Mouse (Mus musculus): Measurements from ENCODE around the gene Gm44511. TPM values are rescaled to one million over a fixed set of nuclear protein-coding genes. Genes with fewer than 3 reads are reported as not detected.

Gm44511 gene
- polyA plus RNA-seq, 1 experiment: not detected

- H3K4me1 ChIP-seq (ENCODE audit: control insufficient read depth, insufficient read depth, low read length): no peaks in the 10 kb centered on the region
- no peak overlapping the region for H3K27ac ChIP-seq (ENCODE audit: insufficient read depth, low read length)
- H3K4me3 ChIP-seq (ENCODE audit: insufficient read depth, low read length): no peak overlapping the region
- TF ChIP-seq CTCF (IDR thresholded peaks at IDR 0.05; ENCODE audit: borderline replicate concordance, insufficient read depth, low read length): no peak
- no peak for TF ChIP-seq POLR2A (IDR thresholded peaks at IDR 0.05; ENCODE audit: low read depth, low read length)
Observed at GRCm38 (mm10) chr6:128850671-128851070, 24.6 kb upstream of the Gm44511 start.

DNA sequence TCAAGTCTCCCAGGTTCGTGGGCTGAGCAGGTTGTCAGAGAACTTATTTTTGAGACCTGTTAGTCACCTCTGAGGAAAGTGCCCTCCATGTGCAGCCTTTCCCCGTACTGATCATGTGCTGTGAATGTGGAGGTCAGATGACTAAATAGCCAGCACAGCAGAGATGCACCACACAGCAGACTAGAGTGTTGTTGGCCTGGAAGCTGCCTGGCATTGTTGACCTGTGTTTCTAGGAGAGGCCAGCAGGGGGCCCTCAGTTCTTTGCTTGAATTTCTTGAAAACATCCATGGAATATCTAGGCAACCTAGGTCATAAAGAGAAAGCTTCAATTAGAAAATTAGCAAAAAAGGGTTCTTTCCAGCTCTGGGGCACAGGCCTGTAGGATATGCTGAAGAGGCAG is 23.8 kb upstream of the Gm44511 start:
- no peak overlapping the region for H3K4me3 ChIP-seq (ENCODE audit: insufficient read depth, low read length)
- H3K27ac ChIP-seq (ENCODE audit: insufficient read depth, low read length): no peak overlapping the region
- TF ChIP-seq CTCF (IDR thresholded peaks at IDR 0.05; ENCODE audit: borderline replicate concordance, insufficient read depth, low read length) (peak; percentile 36; the same call in 1 of the 2 replicates), POLR2A (IDR thresholded peaks at IDR 0.05; ENCODE audit: low read depth, low read length) (no peak)
- no peaks in the 10 kb centered on the region for H3K4me1 ChIP-seq (ENCODE audit: control insufficient read depth, insufficient read depth, low read length)

- Histone ChIP-seq H3K4me3 (ENCODE audit: insufficient read depth, low read length) (no peak overlapping the region), H3K27ac (ENCODE audit: insufficient read depth, low read length) (no peak overlapping the region), H3K4me1 (ENCODE audit: control insufficient read depth, insufficient read depth, low read length) (no peaks in the 10 kb centered on the region)
- TF ChIP-seq CTCF (IDR thresholded peaks at IDR 0.05; ENCODE audit: borderline replicate concordance, insufficient read depth, low read length): no peak
Observed at GRCm38 (mm10) chr6:128847401-128847800, 21.3 kb upstream of the Gm44511 start.

- Histone ChIP-seq H3K27ac (ENCODE audit: insufficient read depth, low read length) (no peak overlapping the region), H3K4me3 (ENCODE audit: insufficient read depth, low read length) (no peak overlapping the region), H3K4me1 (ENCODE audit: control insufficient read depth, insufficient read depth, low read length) (no peaks in the 10 kb centered on the region)
- TF ChIP-seq CTCF (IDR thresholded peaks at IDR 0.05; ENCODE audit: borderline replicate concordance, insufficient read depth, low read length) (no peak), POLR2A (IDR thresholded peaks at IDR 0.05; ENCODE audit: low read depth, low read length) (no peak)
Observed at GRCm38 (mm10) chr6:128845998-128846542, 20.0 kb upstream of the Gm44511 start.

DNA sequence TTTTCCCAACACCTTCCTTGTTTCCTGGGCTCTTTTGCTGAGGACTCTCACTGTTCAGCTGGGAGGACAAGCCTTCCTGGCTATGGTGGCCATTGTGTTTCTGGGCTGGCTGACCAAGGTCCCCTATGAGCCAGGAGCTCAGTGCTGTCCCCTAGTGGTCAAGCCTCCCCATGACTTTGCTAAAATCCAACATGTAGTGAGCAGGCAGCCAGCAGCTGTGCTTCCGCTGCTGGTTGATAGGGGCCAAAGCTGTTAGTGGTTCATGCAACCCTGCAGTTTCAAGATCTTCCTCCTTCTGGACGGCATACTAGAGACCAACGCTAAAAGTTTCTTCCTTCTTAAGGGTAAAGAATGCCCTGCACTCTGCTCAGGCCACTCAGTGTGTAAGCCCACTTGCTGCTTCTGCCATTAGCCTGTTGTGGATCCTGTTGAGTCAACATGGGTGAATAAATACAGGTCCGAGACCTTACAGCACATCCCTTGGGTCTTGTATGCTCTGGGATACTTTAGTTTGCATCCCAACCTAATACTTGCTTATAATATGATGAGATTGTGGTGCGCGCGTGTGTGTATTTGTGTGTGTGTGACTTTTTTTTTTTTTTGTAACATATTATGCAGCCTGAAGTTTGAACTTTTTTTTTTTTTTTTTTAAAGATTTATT is 19.3 kb upstream of the Gm44511 start:
- no peak for TF ChIP-seq POLR2A (IDR thresholded peaks at IDR 0.05; ENCODE audit: low read depth, low read length)
- peak; percentile 72; the same call in 1 of the 2 replicates for TF ChIP-seq CTCF (IDR thresholded peaks at IDR 0.05; ENCODE audit: borderline replicate concordance, insufficient read depth, low read length)
- Histone ChIP-seq H3K27ac (ENCODE audit: insufficient read depth, low read length) (no peak overlapping the region), H3K4me3 (ENCODE audit: insufficient read depth, low read length) (no peak overlapping the region), H3K4me1 (ENCODE audit: control insufficient read depth, insufficient read depth, low read length) (no peaks in the 10 kb centered on the region)

GRCm38 (mm10) chr6:128844586-128845080 is 18.5 kb upstream of the Gm44511 start:
- TF ChIP-seq CTCF (IDR thresholded peaks at IDR 0.05; ENCODE audit: borderline replicate concordance, insufficient read depth, low read length) (no peak), POLR2A (IDR thresholded peaks at IDR 0.05; ENCODE audit: low read depth, low read length) (no peak)
- Histone ChIP-seq H3K4me1 (ENCODE audit: control insufficient read depth, insufficient read depth, low read length) (no peaks in the 10 kb centered on the region), H3K27ac (ENCODE audit: insufficient read depth, low read length) (no peak overlapping the region), H3K4me3 (ENCODE audit: insufficient read depth, low read length) (no peak overlapping the region)

- Histone ChIP-seq H3K27ac (ENCODE audit: insufficient read depth, low read length) (no peak overlapping the region), H3K4me1 (ENCODE audit: control insufficient read depth, insufficient read depth, low read length) (no peaks in the 10 kb centered on the region)
Observed at GRCm38 (mm10) chr6:128844131-128844530, 18.0 kb upstream of the Gm44511 start.

DNA sequence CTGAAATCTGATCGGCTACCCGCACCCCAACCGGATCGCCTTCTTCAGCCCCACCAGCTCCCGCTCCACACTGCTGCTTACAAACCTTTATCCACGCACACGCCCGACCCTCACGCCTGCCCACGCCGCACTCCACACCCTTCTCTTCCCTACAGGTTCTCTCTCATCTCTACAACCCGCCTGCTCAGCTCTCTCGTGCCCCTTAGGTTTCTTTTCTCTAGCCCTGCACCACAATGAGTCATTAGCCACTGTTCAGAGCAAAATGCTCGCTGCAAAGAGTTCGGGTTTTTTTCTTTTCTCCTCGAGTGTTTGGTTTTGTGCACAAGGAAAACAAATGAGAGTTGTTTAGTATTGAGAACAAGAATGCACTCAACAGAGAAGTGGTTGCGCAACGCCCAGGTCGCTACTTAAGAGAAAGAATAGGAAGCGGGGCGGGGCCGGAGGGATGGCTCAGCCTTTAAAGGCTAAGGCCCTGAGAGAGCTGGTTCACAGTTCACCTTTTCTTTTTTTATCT is 17.4 kb upstream of the Gm44511 start:
- Histone ChIP-seq H3K4me1 (ENCODE audit: control insufficient read depth, insufficient read depth, low read length) (no peaks in the 10 kb centered on the region), H3K27ac (ENCODE audit: insufficient read depth, low read length) (peak overlapping the region; percentile 93), H3K4me3 (ENCODE audit: insufficient read depth, low read length) (peak overlapping the region; percentile 79)
- no peak for TF ChIP-seq CTCF (IDR thresholded peaks at IDR 0.05; ENCODE audit: borderline replicate concordance, insufficient read depth, low read length)
- TF ChIP-seq POLR2A (IDR thresholded peaks at IDR 0.05; ENCODE audit: low read depth, low read length): no peak; the same call in 1 of the 2 replicates

More at GRCm38 (mm10) chr6:128844131-128844530, 18.0 kb upstream of the Gm44511 start:
- H3K4me3 ChIP-seq (ENCODE audit: insufficient read depth, low read length): no peak overlapping the region
- TF ChIP-seq CTCF (IDR thresholded peaks at IDR 0.05; ENCODE audit: borderline replicate concordance, insufficient read depth, low read length) (no peak), POLR2A (IDR thresholded peaks at IDR 0.05; ENCODE audit: low read depth, low read length) (no peak)

DNA sequence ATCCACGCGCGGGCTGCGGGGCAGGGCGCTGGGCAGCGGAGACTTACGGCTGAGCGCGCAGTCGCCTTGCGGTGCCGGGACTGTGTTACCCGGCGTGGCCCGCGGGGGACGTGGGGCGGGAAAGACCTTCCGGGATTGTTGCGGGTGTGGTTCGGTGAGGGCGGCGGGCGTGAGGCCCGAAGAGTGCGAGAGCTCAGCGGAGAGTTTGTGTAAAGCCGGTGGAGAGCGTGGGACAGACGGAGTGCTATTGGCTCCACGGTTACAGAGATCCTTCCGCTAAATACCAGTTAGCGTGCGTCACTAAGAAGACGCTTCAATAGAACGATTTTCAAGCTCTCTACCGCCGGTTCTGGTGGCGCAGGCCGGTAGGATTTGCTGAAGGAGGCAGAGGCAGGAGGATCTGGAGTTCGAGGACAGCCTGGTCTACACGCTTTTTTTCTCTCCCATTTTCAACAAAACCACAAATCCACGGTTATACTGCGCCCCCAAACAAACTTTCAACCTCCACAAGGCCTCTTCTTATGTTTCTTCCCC is 16.9 kb upstream of the Gm44511 start:
- H3K4me3 ChIP-seq (ENCODE audit: insufficient read depth, low read length): peak overlapping the region; percentile 79
- no peaks in the 10 kb centered on the region for H3K4me1 ChIP-seq (ENCODE audit: control insufficient read depth, insufficient read depth, low read length)
- TF ChIP-seq POLR2A (IDR thresholded peaks at IDR 0.05; ENCODE audit: low read depth, low read length): peak; percentile 80
- no peak for TF ChIP-seq CTCF (IDR thresholded peaks at IDR 0.05; ENCODE audit: borderline replicate concordance, insufficient read depth, low read length)
- peak overlapping the region; percentile 93 for H3K27ac ChIP-seq (ENCODE audit: insufficient read depth, low read length)
